Mouse (Mus musculus) liver, postnatal 0 days (tissue): ENCODE measurements around the gene Fhit.

Source experiments
- CTCF ChIP-seq: sonication (generic); IDR thresholded peaks from 2 replicates; pipeline ENCODE4 v1.5.1; 2016; ENCODE audit warnings: antibody characterized with exemption, low read depth
- EP300 ChIP-seq: IDR thresholded peaks from 2 replicates; pipeline ENCODE4 v1.6.1; 2016; ENCODE audit warnings: antibody characterized with exemption, low read depth, mild to moderate bottlenecking

DNA sequence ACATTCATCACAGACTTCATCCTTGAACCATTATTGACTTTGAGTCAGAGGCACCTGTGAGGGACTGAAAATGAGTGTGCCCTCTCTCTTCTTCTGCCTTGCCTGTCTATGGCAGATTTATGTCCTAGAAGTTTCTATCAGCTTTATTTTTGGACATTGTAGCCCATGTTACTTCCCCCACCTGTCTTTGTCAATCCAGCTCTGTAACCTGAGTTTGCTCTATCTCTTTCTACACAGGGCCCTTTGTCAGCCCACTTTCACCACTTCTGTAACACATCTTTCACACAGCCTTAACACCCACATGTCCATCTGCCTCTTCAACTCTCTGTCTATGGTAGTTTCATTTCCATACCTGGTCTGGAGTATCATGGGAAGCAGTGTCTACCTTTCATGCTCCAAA, 1609.7 kb downstream of the Fhit start:
- TF ChIP-seq CTCF (no peak), EP300 (no peak)
